Mouse (Mus musculus): ENCODE data around the gene Prcd. TPM values are rescaled to one million over a fixed set of nuclear protein-coding genes. Genes with fewer than 3 reads are reported as not detected.
A peak's percentile ranks its signal among the peaks of the same experiment; 100 is the strongest.
"Not testable (repeated sequence)": the region's sequence is repeated elsewhere in the genome, so short reads cannot be mapped to it uniquely, and the experiment has no call there.

Prcd gene
- polyA plus RNA-seq, 1 experiment from 2014 or later = 1.9 TPM

DNA sequence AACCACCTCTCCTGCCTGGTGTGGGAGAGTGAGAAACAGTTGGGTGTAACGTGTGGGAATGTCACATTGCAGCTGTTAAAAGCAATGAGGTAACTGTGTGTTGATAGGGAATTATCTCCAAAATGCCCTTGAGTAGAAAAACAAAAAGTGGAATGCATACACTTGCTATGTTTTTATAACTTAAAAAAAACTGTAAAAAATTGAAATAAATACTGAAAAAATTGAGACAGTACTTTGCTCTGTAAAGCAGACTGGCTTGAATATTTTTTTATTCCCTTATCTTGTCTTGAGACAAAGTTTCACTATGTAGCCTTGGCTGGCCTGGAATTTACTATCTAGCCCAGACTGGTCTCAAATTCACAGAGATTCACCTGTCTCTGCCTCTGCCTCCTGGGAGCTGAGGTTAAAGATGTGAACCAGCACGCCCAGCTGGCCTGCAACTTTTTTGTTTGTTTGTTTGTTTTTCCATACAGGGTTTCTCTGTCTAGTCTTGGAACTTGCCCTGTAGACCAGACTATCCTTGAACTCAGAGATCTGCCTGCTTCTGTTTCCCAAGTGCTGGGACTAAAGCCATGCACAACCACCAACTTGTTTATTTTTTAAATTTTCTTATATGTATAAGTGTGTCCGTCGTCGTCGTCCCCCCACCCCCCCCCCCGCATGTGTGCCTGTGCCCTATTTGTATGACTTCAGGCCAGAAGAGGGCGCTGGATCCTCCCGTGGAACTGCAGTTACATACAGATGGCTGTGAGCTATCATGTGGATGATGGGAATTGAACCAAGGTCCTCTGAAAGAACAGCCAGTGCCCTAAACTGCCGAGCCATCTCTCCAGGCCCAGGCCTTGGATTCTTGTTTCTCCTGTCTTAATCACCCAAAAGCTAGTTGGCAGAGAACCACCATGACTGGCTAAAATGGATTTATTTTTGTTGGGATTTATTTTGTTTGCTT is 26.0 kb upstream of the Prcd start:
- Histone ChIP-seq H3K9me3 (no peaks in the 10 kb centered on the region), H3K9ac (no peak overlapping the region), H3K4me1 (peaks cover 21% of the 10 kb centered on the region), H3K27ac (no peak overlapping the region), H3K4me3 (no peak overlapping the region), H3K36me3 (no peaks in the 10 kb centered on the region), H3K4me2 (no peak overlapping the region), H3K27me3 (no peaks in the 10 kb centered on the region)
- WGBS = 40% methylated on average over 10 of the region's 10 CpGs
- ATAC-seq (ENCODE audit: insufficient number of reproducible peaks, low FRiP score, low TSS enrichment, low read depth) = no peak

DNA sequence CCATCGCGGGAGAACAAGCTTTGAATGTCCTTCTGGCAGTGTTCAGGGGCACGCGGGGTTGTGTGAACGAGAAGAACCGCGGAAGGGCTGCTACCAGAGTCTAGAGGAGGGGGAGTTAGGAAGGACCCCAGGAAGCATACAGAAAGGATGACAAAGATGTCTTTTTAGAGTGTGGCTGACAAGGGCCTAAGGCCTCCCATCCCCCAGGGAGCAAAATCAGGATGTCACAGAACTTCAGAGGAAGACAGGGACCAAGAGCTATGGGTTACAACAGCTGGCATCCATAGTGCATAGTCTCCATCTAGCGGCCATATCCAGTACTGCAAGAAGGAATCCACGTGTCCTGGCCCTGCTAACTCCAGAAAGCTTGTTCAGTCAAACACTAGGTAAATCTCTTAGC is 24.6 kb upstream of the Prcd start:
- H3K36me3 ChIP-seq = no peaks in the 10 kb centered on the region
- no peak overlapping the region for H3K4me3 ChIP-seq
- no peak overlapping the region for H3K27ac ChIP-seq
- ATAC-seq (ENCODE audit: insufficient number of reproducible peaks, low FRiP score, low TSS enrichment, low read depth) = no peak
- 58% methylated on average over 9 of the region's 9 CpGs for WGBS
- H3K4me1 ChIP-seq = peaks cover 8% of the 10 kb centered on the region
- H3K9ac ChIP-seq = no peak overlapping the region
- no peaks in the 10 kb centered on the region for H3K27me3 ChIP-seq
- no peaks in the 10 kb centered on the region for H3K9me3 ChIP-seq
- no peak overlapping the region for H3K4me2 ChIP-seq

DNA sequence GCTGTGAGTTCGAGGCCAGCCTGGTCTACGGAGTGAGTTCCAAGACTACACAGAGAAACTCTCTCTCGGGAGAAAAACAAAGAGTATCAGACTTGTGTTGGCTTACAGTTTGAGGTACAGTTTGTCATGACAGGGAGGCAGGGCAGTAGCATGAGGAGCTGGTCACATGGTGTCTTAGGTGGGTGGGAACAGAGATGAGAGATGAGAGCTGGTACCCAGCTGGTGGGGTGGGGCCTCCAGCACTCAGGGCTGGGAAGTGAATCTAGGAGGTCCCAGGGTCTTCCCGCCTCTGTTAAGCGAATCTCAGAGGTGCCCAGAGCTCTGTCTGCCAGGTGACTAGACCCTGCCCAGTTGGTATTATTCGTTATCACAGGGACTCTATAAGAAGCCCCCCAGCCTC is 23.9 kb upstream of the Prcd start:
- Histone ChIP-seq H3K4me1 (peaks cover under 1% of the 10 kb centered on the region), H3K36me3 (no peaks in the 10 kb centered on the region), H3K9ac (no peak overlapping the region), H3K4me2 (no peak overlapping the region), H3K4me3 (no peak overlapping the region), H3K27me3 (no peaks in the 10 kb centered on the region), H3K27ac (no peak overlapping the region), H3K9me3 (no peaks in the 10 kb centered on the region)
- WGBS = 91% methylated on average over 6 of the region's 6 CpGs
- ATAC-seq (ENCODE audit: insufficient number of reproducible peaks, low FRiP score, low TSS enrichment, low read depth) = no peak

- no peak overlapping the region for H3K4me3 ChIP-seq
- 27% methylated on average over 12 of the region's 12 CpGs for WGBS
Measured at GRCm38 (mm10) chr11:116630171-116630965, 23.0 kb upstream of the Prcd start.

GRCm38 (mm10) chr11:116632962-116633361 is 20.4 kb upstream of the Prcd start:
- 67% methylated on average over 10 of the region's 10 CpGs for WGBS
- Histone ChIP-seq H3K27ac (no peak overlapping the region), H3K9me3 (no peaks in the 10 kb centered on the region), H3K27me3 (no peaks in the 10 kb centered on the region), H3K4me3 (no peak overlapping the region), H3K9ac (no peak overlapping the region), H3K36me3 (no peaks in the 10 kb centered on the region), H3K4me1 (no peaks in the 10 kb centered on the region), H3K4me2 (no peak overlapping the region)
- ATAC-seq (ENCODE audit: insufficient number of reproducible peaks, low FRiP score, low TSS enrichment, low read depth) = no peak

More at GRCm38 (mm10) chr11:116630171-116630965, 23.0 kb upstream of the Prcd start:
- no peak for ATAC-seq (ENCODE audit: insufficient number of reproducible peaks, low FRiP score, low TSS enrichment, low read depth)
- Histone ChIP-seq H3K27me3 (no peaks in the 10 kb centered on the region), H3K4me2 (no peak overlapping the region), H3K9me3 (no peaks in the 10 kb centered on the region), H3K4me1 (no peaks in the 10 kb centered on the region), H3K9ac (no peak overlapping the region), H3K36me3 (no peaks in the 10 kb centered on the region), H3K27ac (no peak overlapping the region)

GRCm38 (mm10) chr11:116636607-116637006 is 16.7 kb upstream of the Prcd start:
- not testable (repeated sequence) for H3K9me3 ChIP-seq; H3K4me1 ChIP-seq; H3K9ac ChIP-seq; H3K27ac ChIP-seq; H3K36me3 ChIP-seq; ATAC-seq (ENCODE audit: insufficient number of reproducible peaks, low FRiP score, low TSS enrichment, low read depth); H3K27me3 ChIP-seq; H3K4me2 ChIP-seq; H3K4me3 ChIP-seq
- WGBS = 70% methylated on average over 8 of the region's 8 CpGs

- Histone ChIP-seq H3K27ac (no peak overlapping the region), H3K4me3 (no peak overlapping the region), H3K9ac (no peak overlapping the region), H3K4me1 (peaks cover 22% of the 10 kb centered on the region), H3K9me3 (no peaks in the 10 kb centered on the region), H3K4me2 (no peak overlapping the region), H3K36me3 (no peaks in the 10 kb centered on the region), H3K27me3 (no peaks in the 10 kb centered on the region)
- 46% methylated on average over 5 of the region's 5 CpGs for WGBS
- ATAC-seq (ENCODE audit: insufficient number of reproducible peaks, low FRiP score, low TSS enrichment, low read depth) = no peak
Measured at GRCm38 (mm10) chr11:116641168-116641567, 12.2 kb upstream of the Prcd start.

- H3K36me3 ChIP-seq = no peaks in the 10 kb centered on the region
- no peak overlapping the region for H3K27ac ChIP-seq
- 67% methylated on average over 3 of the region's 3 CpGs for WGBS
- H3K4me1 ChIP-seq = peaks cover 27% of the 10 kb centered on the region
- 0 out of 2 replicates have a peak, but pooled peaks cover 1% of the 10 kb centered on the region for H3K27me3 ChIP-seq
- H3K9me3 ChIP-seq = no peaks in the 10 kb centered on the region
- no peak overlapping the region for H3K9ac ChIP-seq
- no peak overlapping the region for H3K4me2 ChIP-seq
- ATAC-seq (ENCODE audit: insufficient number of reproducible peaks, low FRiP score, low TSS enrichment, low read depth) = no peak
- H3K4me3 ChIP-seq = no peak overlapping the region
Measured at GRCm38 (mm10) chr11:116641731-116642130, 11.6 kb upstream of the Prcd start.

GRCm38 (mm10) chr11:116642681-116643578 is 10.4 kb upstream of the Prcd start:
- Histone ChIP-seq H3K9ac (no peak overlapping the region), H3K4me2 (peak overlapping the region; percentile 44), H3K27me3 (0 out of 2 replicates have a peak, but pooled peaks cover 5% of the 10 kb centered on the region), H3K4me1 (peaks cover 39% of the 10 kb centered on the region), H3K9me3 (no peaks in the 10 kb centered on the region), H3K27ac (no peak overlapping the region), H3K4me3 (peak overlapping the region; percentile 25), H3K36me3 (no peaks in the 10 kb centered on the region)
- 37% methylated on average over 14 of the region's 14 CpGs for WGBS
- ATAC-seq (ENCODE audit: insufficient number of reproducible peaks, low FRiP score, low TSS enrichment, low read depth) = no peak

DNA sequence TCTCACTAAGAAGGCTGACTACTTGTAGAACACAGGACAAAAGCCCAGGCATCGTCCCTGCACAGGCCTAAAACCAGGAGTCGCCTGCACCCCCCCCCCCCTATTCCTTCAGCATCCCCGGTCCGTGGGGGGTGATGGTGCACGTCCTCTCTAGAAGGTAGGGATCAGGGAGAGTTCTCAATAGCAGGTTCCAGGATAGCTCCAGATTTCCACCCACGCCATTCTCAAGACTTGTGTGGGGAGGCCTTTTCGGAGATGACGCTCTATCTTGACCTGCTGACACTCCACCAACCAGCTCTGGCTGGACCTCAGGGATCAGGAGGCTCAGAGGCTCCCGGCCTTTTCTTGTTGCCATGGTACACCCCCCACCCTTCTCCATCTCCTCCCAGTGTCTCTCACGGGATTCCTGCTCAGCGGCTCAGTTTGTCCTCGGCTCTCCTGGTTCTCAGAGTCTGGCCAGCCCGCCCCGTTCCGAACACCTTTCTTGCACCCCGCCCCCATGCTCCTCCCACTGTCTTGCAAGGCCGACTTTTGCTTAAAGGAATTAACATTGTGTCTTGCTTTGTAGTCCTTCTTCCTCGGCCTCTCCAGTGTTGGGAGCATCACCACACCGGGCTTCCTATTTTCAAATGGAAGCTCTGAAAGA is 9.6 kb upstream of the Prcd start:
- Histone ChIP-seq H3K27ac (no peak overlapping the region), H3K4me2 (peak overlapping the region; percentile 44), H3K4me1 (peaks cover 46% of the 10 kb centered on the region), H3K9me3 (no peaks in the 10 kb centered on the region), H3K9ac (no peak overlapping the region), H3K36me3 (no peaks in the 10 kb centered on the region), H3K4me3 (peak overlapping the region; percentile 25), H3K27me3 (0 out of 2 replicates have a peak, but pooled peaks cover 5% of the 10 kb centered on the region)
- 14% methylated on average over 19 of the region's 19 CpGs for WGBS
- ATAC-seq (ENCODE audit: insufficient number of reproducible peaks, low FRiP score, low TSS enrichment, low read depth) = no peak
